Mouse (Mus musculus) testis, adult 2 months (tissue): ENCODE measurements around the gene Amhr2.

Experiments
- CTCF ChIP-seq: fragments of 200-500 bp; IDR thresholded peaks from 2 replicates; pipeline ENCODE4 v1.5.1; 2012; ENCODE audit warnings: low read depth, mild to moderate bottlenecking, inconsistent platforms, low read length, moderate library complexity; ENCODE audit not compliant: control insufficient read depth, insufficient read depth, insufficient replicate concordance
- POLR2A ChIP-seq: fragments of 200-500 bp; IDR thresholded peaks from 2 replicates; pipeline ENCODE4 v1.6.1; 2012; ENCODE audit warnings: low read depth, mild to moderate bottlenecking, inconsistent platforms, low read length, moderate library complexity; ENCODE audit not compliant: control insufficient read depth

GRCm38 (mm10) chr15:102413687-102414086 is 31.5 kb upstream of the Amhr2 start:
- no peak for TF ChIP-seq CTCF
- TF ChIP-seq POLR2A, result no peak
